Mouse (Mus musculus) heart, adult 2 months (tissue): ENCODE measurements at regions not wholly inside any gene's neighbourhood (a gene's known extent, or its start where the extent isn't known, plus 50 kb on each side); places are given as distances from the start of the nearest gene placed in this dataset.

Experiments used
- DNase-seq, 2 experiments: peaks; one replicate each; pipeline ENCODE4 v3.0.0; 2021
- H3K27ac ChIP-seq: fragments of 200-600 bp; 2 replicates; pipeline ENCODE4 v1.8.1; 2022
- H3K27me3 ChIP-seq: fragments of 200-500 bp; 2 replicates; pipeline ENCODE4 v1.6.1; 2012; ENCODE audit warnings: mild to moderate bottlenecking, low read length, inconsistent platforms, mixed read lengths; ENCODE audit not compliant: control insufficient read depth, insufficient read depth
- H3K36me3 ChIP-seq: fragments of 200-500 bp; 2 replicates; pipeline ENCODE4 v1.6.1; 2012; ENCODE audit warnings: low read length, inconsistent platforms; ENCODE audit not compliant: control insufficient read depth, insufficient read depth
- H3K4me1 ChIP-seq: fragments of 200-500 bp; 2 replicates; pipeline ENCODE4 v1.6.1; 2011; ENCODE audit warnings: low read length; ENCODE audit not compliant: control insufficient read depth, insufficient read depth
- H3K4me3 ChIP-seq: fragments of 200-600 bp; 2 replicates; pipeline ENCODE4 v1.8.1; 2022
- H3K79me2 ChIP-seq: fragments of 200-500 bp; replicated peaks from 2 replicates; pipeline ENCODE4 v1.6.1; 2012; ENCODE audit warnings: mild to moderate bottlenecking, inconsistent platforms, low read length, moderate library complexity, mixed read lengths; ENCODE audit not compliant: control insufficient read depth, insufficient read depth
- H3K9ac ChIP-seq: fragments of 200-500 bp; 2 replicates; pipeline ENCODE4 v1.6.1; 2012; ENCODE audit warnings: low read depth, mild to moderate bottlenecking, control low read depth, inconsistent platforms, low read length, mixed read lengths
- CTCF ChIP-seq: fragments of 200-600 bp; IDR thresholded peaks from 2 replicates; pipeline ENCODE4 v1.8.1; 2022; ENCODE audit warnings: antibody characterized with exemption, mild to moderate bottlenecking, moderate library complexity
- EP300 ChIP-seq: fragments of 200-500 bp; IDR thresholded peaks from 2 replicates; pipeline ENCODE4 v1.6.1; 2011; ENCODE audit warnings: low read depth, low read length, control low read depth; ENCODE audit not compliant: insufficient read depth
- POLR2A ChIP-seq: fragments of 200-500 bp; IDR thresholded peaks from 2 replicates; pipeline ENCODE4 v1.6.1; 2011; ENCODE audit warnings: mild to moderate bottlenecking, low read depth, low read length, control low read depth; ENCODE audit not compliant: insufficient read depth
- WGBS: fragments of 180-500 bp; shearing (Covaris S2); methylation state at CpG from one replicate; pipeline ENCODE4 v1.1.7; 2018; 5-methylcytosine and 5-hydroxymethylcytosine counted together
- intact Hi-C: fragments of 180-260 bp; cut with DNase I; formaldehyde crosslinking; loops from one replicate; pipeline ENCODE4 v1.15.1; 2025

DNA sequence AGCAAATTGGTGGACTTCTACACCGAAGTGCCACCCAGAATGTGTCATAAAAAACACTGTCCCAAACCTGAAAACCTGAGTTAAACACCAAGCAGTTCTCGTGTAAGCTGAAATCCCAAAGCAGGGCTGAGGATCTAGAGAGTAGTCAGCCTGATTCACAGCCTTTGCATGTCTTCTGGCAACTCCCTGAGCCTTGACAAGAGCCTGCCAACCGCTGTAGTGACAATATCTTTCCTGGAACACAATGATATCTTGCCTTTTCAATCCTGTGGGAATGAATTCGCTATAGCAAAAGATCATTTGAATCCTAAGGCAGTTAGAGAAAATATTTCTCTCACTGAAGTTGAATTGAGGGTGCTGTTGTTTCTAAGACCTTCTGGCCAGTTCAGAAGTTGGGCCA is 110.4 kb downstream of the Tbx19 start:
- TF ChIP-seq EP300 (no peak), POLR2A (no peak), CTCF (no peak)
- Histone ChIP-seq H3K27me3 (no peaks in the 10 kb centered on the region), H3K79me2 (no peaks in the 10 kb centered on the region), H3K9ac (no peak overlapping the region), H3K4me1 (peaks cover 6% of the 10 kb centered on the region), H3K36me3 (no peaks in the 10 kb centered on the region), H3K27ac (no peak overlapping the region), H3K4me3 (no peak overlapping the region)
- intact Hi-C loops = no loop called here
- peak in 1 of 2 experiments; percentile 13 for DNase-seq
- WGBS = 52% methylated on average over 4 of the region's 4 CpGs

DNA sequence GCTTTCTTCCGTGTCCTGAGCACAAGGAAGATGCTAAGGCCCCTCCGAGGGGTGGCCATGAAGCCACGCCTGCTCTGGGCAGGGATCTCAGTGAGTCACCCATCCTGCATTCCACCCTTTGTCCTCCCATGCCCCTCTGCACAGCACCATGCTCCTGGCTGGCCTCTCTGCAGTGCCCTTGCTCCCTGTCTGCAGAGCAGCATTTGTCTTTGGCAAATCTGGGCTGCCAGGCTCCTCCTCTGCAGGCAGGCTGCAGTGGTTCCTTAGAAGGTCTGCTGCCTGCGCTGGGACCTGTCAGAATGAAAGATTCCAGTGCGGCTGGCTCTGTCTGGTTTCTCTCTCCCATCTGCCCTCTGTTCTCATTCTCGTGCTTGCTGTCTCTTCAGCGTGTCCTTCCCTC is 111.3 kb upstream of the Xcl1 start:
- Histone ChIP-seq H3K27me3 (no peaks in the 10 kb centered on the region), H3K36me3 (no peaks in the 10 kb centered on the region), H3K4me3 (no peak overlapping the region), H3K9ac (no peak overlapping the region; the same call in 1 of the 2 replicates), H3K79me2 (no peaks in the 10 kb centered on the region), H3K27ac (no peak overlapping the region; the same call in 1 of the 2 replicates), H3K4me1 (peaks cover 6% of the 10 kb centered on the region)
- WGBS = 11% methylated on average over 7 of the region's 7 CpGs
- peak; percentile 39 to 67 for DNase-seq
- intact Hi-C loops = loop anchor here (5.0 kb wide), 2 partner anchors 54 to 66 kb away; no protein-coding TSS in a partner anchor
- no peak for TF ChIP-seq POLR2A
- no peak for TF ChIP-seq CTCF
- no peak for TF ChIP-seq EP300

DNA sequence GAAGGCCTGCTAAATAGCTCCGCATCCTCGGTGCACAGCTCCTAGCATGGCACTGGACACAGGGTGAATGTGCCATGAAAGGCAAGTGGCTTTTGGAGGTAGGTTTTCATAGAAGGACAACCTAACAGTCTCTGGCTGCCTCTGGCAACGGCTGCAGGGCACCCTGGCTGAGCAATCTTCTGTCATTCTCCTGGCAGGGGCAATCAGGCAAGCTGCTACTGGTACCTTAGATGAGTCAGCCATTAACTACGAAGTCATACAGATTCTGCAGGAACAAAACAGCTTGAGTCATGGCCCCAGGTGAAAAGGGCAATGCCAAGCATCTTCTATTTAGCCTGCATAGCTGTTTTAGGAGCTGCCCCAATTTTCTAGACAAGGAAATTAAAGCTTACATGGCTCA is 110.7 kb upstream of the Xcl1 start:
- no peak for DNase-seq
- no peaks in the 10 kb centered on the region for H3K27me3 ChIP-seq
- no peak overlapping the region for H3K27ac ChIP-seq

DNA sequence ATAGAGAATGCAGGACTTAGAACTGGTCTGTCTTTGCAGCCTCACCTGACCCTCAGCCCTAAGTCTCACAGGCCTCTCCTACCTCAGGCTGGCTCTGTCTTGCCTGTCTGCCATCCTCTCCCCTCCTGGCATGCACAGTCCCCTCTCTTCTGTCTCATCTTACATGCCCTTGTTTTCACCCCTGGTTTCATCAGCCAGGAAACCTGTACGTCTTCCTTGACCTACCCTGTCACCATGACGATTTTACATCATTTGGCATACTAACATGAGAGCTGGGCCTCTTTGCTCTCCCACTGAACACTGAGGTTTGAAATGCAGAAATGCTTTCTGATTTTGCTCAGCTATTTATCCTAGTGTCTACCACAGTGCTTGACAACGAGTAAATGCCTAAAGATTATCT is 108.0 kb upstream of the Xcl1 start:
- H3K27ac ChIP-seq = no peak overlapping the region
- peaks cover 6% of the 10 kb centered on the region for H3K4me1 ChIP-seq
- no peak overlapping the region for H3K4me3 ChIP-seq
- H3K79me2 ChIP-seq = no peaks in the 10 kb centered on the region
- intact Hi-C loops = no loop called here
- no peak for TF ChIP-seq EP300
- no peak for TF ChIP-seq CTCF
- no peak for TF ChIP-seq POLR2A
- no peaks in the 10 kb centered on the region for H3K36me3 ChIP-seq
- no peak for DNase-seq
- WGBS = 53% methylated on average over 3 of the region's 3 CpGs
- H3K27me3 ChIP-seq = no peaks in the 10 kb centered on the region
- H3K9ac ChIP-seq = no peak overlapping the region

More for the DNA sequence above, 110.7 kb upstream of the Xcl1 start:
- WGBS = 62% methylated on average over 4 of the region's 4 CpGs
- Histone ChIP-seq H3K79me2 (no peaks in the 10 kb centered on the region), H3K4me1 (peaks cover 6% of the 10 kb centered on the region), H3K36me3 (no peaks in the 10 kb centered on the region), H3K9ac (no peak overlapping the region), H3K4me3 (no peak overlapping the region)
- TF ChIP-seq EP300 (no peak), POLR2A (no peak), CTCF (no peak)
- intact Hi-C loops = loop anchor here (5.0 kb wide), 2 partner anchors 54 to 66 kb away; no protein-coding TSS in a partner anchor

DNA sequence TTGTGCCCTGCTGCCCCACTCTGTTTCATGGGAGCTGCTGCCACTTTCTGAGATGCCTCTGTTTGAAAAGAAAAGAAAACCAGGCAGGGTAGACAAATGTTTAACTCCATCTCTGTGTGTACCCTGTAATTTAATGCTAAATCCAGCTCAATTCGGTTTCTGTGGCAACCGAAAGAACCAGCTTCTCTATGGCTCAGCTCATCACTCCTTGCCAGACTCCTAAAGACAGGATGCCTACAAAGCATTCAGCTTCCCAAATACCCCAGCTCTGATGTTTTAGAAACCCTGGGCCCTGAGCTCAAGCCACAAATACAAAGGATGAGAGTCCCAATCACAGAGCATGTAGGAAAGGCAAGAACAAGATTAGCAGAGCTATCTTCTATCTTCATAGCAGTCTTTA is 106.8 kb upstream of the Xcl1 start:
- TF ChIP-seq POLR2A (no peak), CTCF (no peak), EP300 (no peak)
- H3K27me3 ChIP-seq = no peaks in the 10 kb centered on the region; the same call in 1 of the 2 replicates
- H3K36me3 ChIP-seq = no peaks in the 10 kb centered on the region
- H3K27ac ChIP-seq = no peak overlapping the region
- no peaks in the 10 kb centered on the region for H3K79me2 ChIP-seq
- WGBS = 89% methylated on average over 2 of the region's 2 CpGs
- peaks cover 6% of the 10 kb centered on the region for H3K4me1 ChIP-seq
- no peak overlapping the region for H3K4me3 ChIP-seq
- H3K9ac ChIP-seq = no peak overlapping the region
- DNase-seq = no peak
- intact Hi-C loops = no loop called here

DNA sequence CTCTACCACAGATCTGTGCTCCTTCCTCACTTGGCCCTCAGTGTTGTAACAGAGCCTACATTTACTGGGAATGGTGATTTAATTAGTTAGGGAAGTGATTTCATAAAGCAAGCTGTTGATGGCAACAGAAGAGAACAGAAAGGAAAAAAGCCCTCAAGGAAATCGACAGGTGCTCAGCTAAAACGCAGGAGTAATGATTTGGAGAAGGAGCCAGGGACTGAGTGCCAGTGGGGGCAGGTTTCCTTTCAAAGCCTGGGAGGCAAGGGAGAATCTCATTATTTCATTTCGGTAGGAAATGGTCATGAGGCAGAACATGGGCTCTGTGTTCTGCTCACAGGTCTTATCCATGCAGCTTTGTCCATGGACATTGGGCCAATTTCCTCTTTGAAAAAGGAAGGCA is 101.3 kb upstream of the Xcl1 start:
- Histone ChIP-seq H3K4me1 (no peaks in the 10 kb centered on the region), H3K27me3 (no peaks in the 10 kb centered on the region; the same call in 1 of the 2 replicates), H3K27ac (no peak overlapping the region), H3K36me3 (no peaks in the 10 kb centered on the region), H3K9ac (no peak overlapping the region), H3K4me3 (no peak overlapping the region), H3K79me2 (no peaks in the 10 kb centered on the region)
- no peak for DNase-seq
- WGBS = 64% methylated on average over 3 of the region's 3 CpGs
- no peak for TF ChIP-seq CTCF
- no peak for TF ChIP-seq EP300
- TF ChIP-seq POLR2A = no peak
- intact Hi-C loops = no loop called here
